Mouse (Mus musculus) erythroblast, embryonic 14.5 days (primary cell): ENCODE data around the gene Wnt4.

ENCODE experiments used
- GATA1 ChIP-seq: IDR thresholded peaks from 2 replicates; pipeline ENCODE4 v1.6.1; 2012; ENCODE audit warnings: low read length, inconsistent platforms, mixed read lengths
- TAL1 ChIP-seq: IDR thresholded peaks from 3 replicates; pipeline ENCODE4 v1.6.1; 2012; ENCODE audit warnings: low read length, inconsistent platforms, mixed read lengths

- no peak for TF ChIP-seq GATA1
- no peak for TF ChIP-seq TAL1
Measured at GRCm38 (mm10) chr4:137282122-137282521, 4.8 kb downstream of the Wnt4 start.
